Mouse (Mus musculus) heart, postnatal 0 days (tissue): ENCODE data around the gene Ugt3a2.

ENCODE experiments used
- CTCF ChIP-seq: IDR thresholded peaks from 2 replicates; pipeline ENCODE4 v1.5.1; 2016; ENCODE audit warnings: antibody characterized with exemption, control low read depth, low read depth
- EP300 ChIP-seq: IDR thresholded peaks from 2 replicates; pipeline ENCODE4 v1.6.1; 2016; ENCODE audit warnings: antibody characterized with exemption, low read depth

- TF ChIP-seq CTCF, result no peak
- no peak for TF ChIP-seq EP300
These were observed 13.4 kb downstream of the Ugt3a2 start for GRCm38 (mm10) chr15:9348739-9349138.
